Mouse (Mus musculus) cerebellum, postnatal 10 days (tissue): Measurements from ENCODE around the gene Amt.

Source experiments
- DNase-seq, 2 experiments: peaks; one replicate each; pipeline ENCODE4 v3.0.0; 2021; ENCODE audit warnings: mixed read lengths in 2 of 2

The Amt gene

GRCm38 (mm10) chr9:108296453-108297355, at the start of gene Amt:
Gene Amt (plus strand): TSS chr9:108296853.
- DNase-seq: peak; percentile 37 to 47

GRCm38 (mm10) chr9:108248957-108249356, 47.7 kb upstream of the Amt start:
- no peak for DNase-seq

GRCm38 (mm10) chr9:108251877-108252276, 44.8 kb upstream of the Amt start:
- DNase-seq: no peak

GRCm38 (mm10) chr9:108252766-108253165, 43.9 kb upstream of the Amt start:
- DNase-seq: no peak

GRCm38 (mm10) chr9:108260526-108260925, 36.1 kb upstream of the Amt start:
- DNase-seq: no peak

GRCm38 (mm10) chr9:108261865-108262264, 34.8 kb upstream of the Amt start:
- DNase-seq: no peak

GRCm38 (mm10) chr9:108262494-108263049, 34.1 kb upstream of the Amt start:
- DNase-seq: peak in 1 of 2 experiments; percentile 15

GRCm38 (mm10) chr9:108263131-108263681, 33.4 kb upstream of the Amt start:
- DNase-seq: peak; percentile 68

- DNase-seq: peak; percentile 100
Measured at GRCm38 (mm10) chr9:108263690-108264190, 32.9 kb upstream of the Amt start, which contains the start of gene Dag1. Gene Dag1 (minus strand): TSS chr9:108263958.

GRCm38 (mm10) chr9:108264191-108264921, 32.3 kb upstream of the Amt start:
- peak; percentile 66 to 68 for DNase-seq

- no peak for DNase-seq
Measured at GRCm38 (mm10) chr9:108266261-108266935, 30.3 kb upstream of the Amt start.

GRCm38 (mm10) chr9:108267691-108268090, 29.0 kb upstream of the Amt start:
- DNase-seq: peak; percentile 9 to 12

- DNase-seq: peak; percentile 14 to 25
Measured at GRCm38 (mm10) chr9:108268701-108269100, 28.0 kb upstream of the Amt start.

GRCm38 (mm10) chr9:108271941-108272340, 24.7 kb upstream of the Amt start:
- no peak for DNase-seq

GRCm38 (mm10) chr9:108272691-108273090, 24.0 kb upstream of the Amt start:
- no peak for DNase-seq

- no peak for DNase-seq
Measured at GRCm38 (mm10) chr9:108273485-108273884, 23.2 kb upstream of the Amt start.

GRCm38 (mm10) chr9:108274476-108275330, 21.9 kb upstream of the Amt start:
- DNase-seq: no peak

GRCm38 (mm10) chr9:108275331-108275659, 21.4 kb upstream of the Amt start:
- no peak for DNase-seq

GRCm38 (mm10) chr9:108278697-108279450, 17.8 kb upstream of the Amt start:
- peak; percentile 45 to 56 for DNase-seq

- DNase-seq: peak; percentile 63 to 74
Measured at GRCm38 (mm10) chr9:108280071-108280828, 16.4 kb upstream of the Amt start.
